Mouse (Mus musculus): ENCODE measurements around the gene B9d1.

DNA sequence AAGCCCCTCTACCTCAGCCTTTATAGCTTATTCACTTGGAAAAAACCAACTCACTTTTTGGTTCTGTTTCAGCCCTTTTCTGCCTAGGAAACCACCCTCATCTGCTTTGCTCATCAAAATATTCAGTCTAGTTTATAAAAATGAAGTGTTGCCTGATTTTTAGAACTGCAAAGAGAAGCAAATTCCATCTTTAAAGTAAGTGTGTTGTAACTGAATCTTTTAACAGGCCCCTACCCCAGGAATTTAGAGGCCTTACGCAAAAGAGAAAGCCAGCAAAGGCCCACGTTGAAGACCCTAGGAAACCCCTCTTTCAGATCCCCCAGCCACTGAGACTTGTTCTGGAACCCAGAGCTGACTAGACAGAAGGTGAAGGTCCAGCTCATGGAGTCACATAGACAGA, 40.9 kb upstream of the B9d1 start:
- TF ChIP-seq CTCF (IDR thresholded peaks at IDR 0.05; ENCODE audit: extremely low read depth, insufficient read length, insufficient replicate concordance, low read depth, low read length), result no peak
- TF ChIP-seq POLR2A (IDR thresholded peaks at IDR 0.05; ENCODE audit: low read depth, low read length), result no peak
